Mouse (Mus musculus) layer of hippocampus, adult 9-11 months (tissue): ENCODE results near the gene Lclat1.

ENCODE experiments used
- DNase-seq: peaks from one replicate; pipeline ENCODE4 v3.0.0; 2022

Gene Lclat1

GRCm38 (mm10) chr17:73107158-73108157 is at the start of gene Lclat1:
Gene Lclat1 (plus strand): TSS chr17:73107985.
- peak; percentile 96 for DNase-seq

GRCm38 (mm10) chr17:73058319-73058718 is 49.5 kb upstream of the Lclat1 start:
- DNase-seq, result no peak

- DNase-seq, result no peak
Measured at GRCm38 (mm10) chr17:73060224-73060896, 47.4 kb upstream of the Lclat1 start.

- no peak for DNase-seq
Measured at GRCm38 (mm10) chr17:73060897-73061252, 46.9 kb upstream of the Lclat1 start.

GRCm38 (mm10) chr17:73062701-73063100 is 45.1 kb upstream of the Lclat1 start:
- no peak for DNase-seq

- DNase-seq, result no peak
Measured at GRCm38 (mm10) chr17:73063299-73063698, 44.5 kb upstream of the Lclat1 start.

- no peak for DNase-seq
Measured at GRCm38 (mm10) chr17:73063781-73064180, 44.0 kb upstream of the Lclat1 start.

GRCm38 (mm10) chr17:73066387-73067169 is 41.2 kb upstream of the Lclat1 start:
- no peak for DNase-seq

GRCm38 (mm10) chr17:73067423-73067822 is 40.4 kb upstream of the Lclat1 start:
- DNase-seq, result peak; percentile 34

GRCm38 (mm10) chr17:73068321-73068992 is 39.3 kb upstream of the Lclat1 start:
- DNase-seq, result no peak

GRCm38 (mm10) chr17:73070466-73070865 is 37.3 kb upstream of the Lclat1 start:
- DNase-seq, result no peak

GRCm38 (mm10) chr17:73071725-73072263 is 36.0 kb upstream of the Lclat1 start:
- no peak for DNase-seq

GRCm38 (mm10) chr17:73072286-73072685 is 35.5 kb upstream of the Lclat1 start:
- DNase-seq, result peak; percentile 16

GRCm38 (mm10) chr17:73074631-73075030 is 33.2 kb upstream of the Lclat1 start:
- no peak for DNase-seq

GRCm38 (mm10) chr17:73075238-73075890 is 32.4 kb upstream of the Lclat1 start:
- peak; percentile 73 for DNase-seq

- no peak for DNase-seq
Measured at GRCm38 (mm10) chr17:73077638-73078037, 30.1 kb upstream of the Lclat1 start.

- DNase-seq, result no peak
Measured at GRCm38 (mm10) chr17:73081360-73082133, 26.2 kb upstream of the Lclat1 start.

GRCm38 (mm10) chr17:73082506-73083196 is 25.1 kb upstream of the Lclat1 start:
- DNase-seq, result no peak

- no peak for DNase-seq
Measured at GRCm38 (mm10) chr17:73087045-73087910, 20.5 kb upstream of the Lclat1 start.
